Mouse (Mus musculus) intestine, embryonic 15.5 days (tissue): ENCODE measurements around the gene Tstd1. TPM values are rescaled to one million over a fixed set of nuclear protein-coding genes. Genes with fewer than 3 reads are reported as not detected.

ENCODE experiments used
- ATAC-seq: fragments of 200-750 bp; cut with Nextera tagmentation; 2 replicates; pipeline ENCODE4 v1.8.0; 2017; ENCODE audit warnings: moderate TSS enrichment, moderate library complexity
- H3K27ac ChIP-seq: fragments of 300-500 bp; sonication (generic); 2 replicates; pipeline ENCODE4 v1.5.1; 2015; ENCODE audit warnings: mild to moderate bottlenecking, inconsistent platforms
- H3K27me3 ChIP-seq: fragments of 300-500 bp; sonication (generic); replicated peaks from 2 replicates; pipeline ENCODE4 v1.6.1; 2015; ENCODE audit warnings: inconsistent platforms
- H3K36me3 ChIP-seq: fragments of 300-500 bp; sonication (generic); 2 replicates; pipeline ENCODE4 v1.6.1; 2015; ENCODE audit warnings: inconsistent platforms
- H3K4me1 ChIP-seq: fragments of 300-500 bp; sonication (generic); replicated peaks from 2 replicates; pipeline ENCODE4 v1.6.1; 2015; ENCODE audit warnings: inconsistent platforms
- H3K4me2 ChIP-seq: fragments of 300-500 bp; sonication (generic); replicated peaks from 2 replicates; pipeline ENCODE4 v1.6.1; 2015; ENCODE audit warnings: mild to moderate bottlenecking, inconsistent platforms
- H3K4me3 ChIP-seq: fragments of 300-500 bp; sonication (generic); replicated peaks from 2 replicates; pipeline ENCODE4 v1.5.1; 2015; ENCODE audit warnings: inconsistent platforms
- H3K9ac ChIP-seq: fragments of 300-500 bp; sonication (generic); 2 replicates; pipeline ENCODE4 v1.6.1; 2015; ENCODE audit warnings: inconsistent platforms
- H3K9me3 ChIP-seq: fragments of 300-500 bp; sonication (generic); 2 replicates; pipeline ENCODE4 v1.6.1; 2016; ENCODE audit warnings: inconsistent platforms
- WGBS: fragments of 180-500 bp; shearing (Covaris S2); methylation state at CpG from one replicate; pipeline ENCODE4 v1.1.7; 2015; 5-methylcytosine and 5-hydroxymethylcytosine counted together
- polyA plus RNA-seq: library from polyadenylated mRNA; unstranded; fragments of >200 nt; fragmentation: Nextera tagmentation; extraction: Ambion mirVana; gene quantifications from 2 replicates; pipeline ENCODE4 v1.2.1, GENCODE M21; 2015

The Tstd1 gene
- polyA plus RNA-seq, 1 experiment from 2014 or later, result 3.8 TPM

GRCm38 (mm10) chr1:171440025-171440725 lies 21.5 kb downstream of the Tstd1 start:
- Histone ChIP-seq H3K27ac (peak overlapping the region; percentile 86), H3K9ac (peak overlapping the region; percentile 17; the same call in 1 of the 2 replicates), H3K4me3 (peak overlapping the region; percentile 58), H3K27me3 (no peaks in the 10 kb centered on the region), H3K4me2 (peak overlapping the region; percentile 69), H3K9me3 (no peaks in the 10 kb centered on the region), H3K36me3 (no peaks in the 10 kb centered on the region), H3K4me1 (peaks cover 24% of the 10 kb centered on the region)
- ATAC-seq, result no peak
- WGBS, result 20% methylated on average over 9 of the region's 9 CpGs

GRCm38 (mm10) chr1:171441466-171442412 lies 23.1 kb downstream of the Tstd1 start:
- 31% methylated on average over 7 of the region's 7 CpGs for WGBS
- Histone ChIP-seq H3K27me3 (no peaks in the 10 kb centered on the region), H3K9ac (no peak overlapping the region), H3K4me3 (peak overlapping the region; percentile 15), H3K9me3 (no peaks in the 10 kb centered on the region), H3K4me1 (peaks cover 19% of the 10 kb centered on the region), H3K36me3 (no peaks in the 10 kb centered on the region), H3K27ac (peak overlapping the region; percentile 86), H3K4me2 (peak overlapping the region; percentile 69)
- ATAC-seq, result peak; percentile 68

GRCm38 (mm10) chr1:171442413-171442760 lies 23.7 kb downstream of the Tstd1 start:
- Histone ChIP-seq H3K27ac (peak overlapping the region; percentile 86), H3K9ac (no peak overlapping the region), H3K4me2 (peak overlapping the region; percentile 69), H3K4me1 (peaks cover 21% of the 10 kb centered on the region), H3K9me3 (no peaks in the 10 kb centered on the region), H3K4me3 (peak overlapping the region; percentile 15), H3K27me3 (no peaks in the 10 kb centered on the region), H3K36me3 (no peaks in the 10 kb centered on the region)
- WGBS, result 55% methylated on average over 8 of the region's 8 CpGs
- no peak for ATAC-seq

- Histone ChIP-seq H3K36me3 (no peaks in the 10 kb centered on the region), H3K4me3 (no peak overlapping the region), H3K4me1 (peaks cover 25% of the 10 kb centered on the region), H3K9ac (no peak overlapping the region), H3K27me3 (no peaks in the 10 kb centered on the region), H3K4me2 (no peak overlapping the region), H3K9me3 (no peaks in the 10 kb centered on the region), H3K27ac (no peak overlapping the region)
- 70% methylated on average over 5 of the region's 5 CpGs for WGBS
- ATAC-seq, result no peak
Observed at GRCm38 (mm10) chr1:171445050-171445449, 26.4 kb downstream of the Tstd1 start.

GRCm38 (mm10) chr1:171446854-171447253 lies 28.2 kb downstream of the Tstd1 start:
- H3K9ac ChIP-seq, result no peak overlapping the region
- WGBS, result 51% methylated on average over 7 of the region's 7 CpGs
- no peaks in the 10 kb centered on the region for H3K36me3 ChIP-seq
- ATAC-seq, result no peak
- no peak overlapping the region for H3K27ac ChIP-seq
- peaks cover 14% of the 10 kb centered on the region for H3K4me1 ChIP-seq
- H3K27me3 ChIP-seq, result no peaks in the 10 kb centered on the region
- H3K4me2 ChIP-seq, result no peak overlapping the region
- H3K4me3 ChIP-seq, result no peak overlapping the region
- H3K9me3 ChIP-seq, result no peaks in the 10 kb centered on the region

GRCm38 (mm10) chr1:171447692-171448091 lies 29.0 kb downstream of the Tstd1 start:
- no peak overlapping the region for H3K9ac ChIP-seq
- no peaks in the 10 kb centered on the region for H3K27me3 ChIP-seq
- no peak overlapping the region for H3K27ac ChIP-seq
- H3K4me2 ChIP-seq, result peak overlapping the region; percentile 32; the same call in 1 of the 2 replicates
- WGBS, result 23% methylated on average over 10 of the region's 10 CpGs
- no peaks in the 10 kb centered on the region for H3K36me3 ChIP-seq
- H3K9me3 ChIP-seq, result no peaks in the 10 kb centered on the region
- H3K4me3 ChIP-seq, result no peak overlapping the region
- no peak for ATAC-seq
- peaks cover 12% of the 10 kb centered on the region for H3K4me1 ChIP-seq

- Histone ChIP-seq H3K27me3 (no peaks in the 10 kb centered on the region), H3K4me1 (peaks cover 11% of the 10 kb centered on the region), H3K9ac (no peak overlapping the region), H3K4me2 (no peak overlapping the region), H3K9me3 (no peaks in the 10 kb centered on the region), H3K36me3 (no peaks in the 10 kb centered on the region), H3K27ac (no peak overlapping the region), H3K4me3 (no peak overlapping the region)
- 79% methylated on average over 11 of the region's 11 CpGs for WGBS
- no peak for ATAC-seq
Observed at GRCm38 (mm10) chr1:171450062-171450461, 31.4 kb downstream of the Tstd1 start.

- 63% methylated on average over 10 of the region's 10 CpGs for WGBS
- H3K9me3 ChIP-seq, result no peaks in the 10 kb centered on the region
- no peak overlapping the region for H3K27ac ChIP-seq
- H3K9ac ChIP-seq, result no peak overlapping the region
- H3K4me2 ChIP-seq, result no peak overlapping the region
- no peaks in the 10 kb centered on the region for H3K36me3 ChIP-seq
- H3K27me3 ChIP-seq, result no peaks in the 10 kb centered on the region
- ATAC-seq, result no peak
- no peak overlapping the region for H3K4me3 ChIP-seq
- peaks cover 11% of the 10 kb centered on the region for H3K4me1 ChIP-seq
Observed at GRCm38 (mm10) chr1:171451001-171451400, 32.3 kb downstream of the Tstd1 start.

GRCm38 (mm10) chr1:171452522-171452921 lies 33.9 kb downstream of the Tstd1 start:
- Histone ChIP-seq H3K4me1 (peaks cover 7% of the 10 kb centered on the region), H3K4me2 (no peak overlapping the region), H3K9me3 (no peaks in the 10 kb centered on the region), H3K9ac (no peak overlapping the region), H3K27me3 (no peaks in the 10 kb centered on the region), H3K4me3 (no peak overlapping the region), H3K27ac (no peak overlapping the region), H3K36me3 (no peaks in the 10 kb centered on the region)
- 60% methylated on average over 5 of the region's 5 CpGs for WGBS
- no peak for ATAC-seq

GRCm38 (mm10) chr1:171452923-171453322 lies 34.3 kb downstream of the Tstd1 start:
- no peak overlapping the region for H3K27ac ChIP-seq
- H3K9ac ChIP-seq, result no peak overlapping the region
- no peaks in the 10 kb centered on the region for H3K27me3 ChIP-seq
- ATAC-seq, result no peak
- 0 out of 2 replicates have a peak, but pooled peaks cover 3% of the 10 kb centered on the region for H3K4me1 ChIP-seq
- no peaks in the 10 kb centered on the region for H3K9me3 ChIP-seq
- H3K4me2 ChIP-seq, result no peak overlapping the region
- no peaks in the 10 kb centered on the region for H3K36me3 ChIP-seq
- WGBS, result 73% methylated on average over 5 of the region's 5 CpGs
- no peak overlapping the region for H3K4me3 ChIP-seq

GRCm38 (mm10) chr1:171454926-171455325 lies 36.3 kb downstream of the Tstd1 start:
- 81% methylated on average over 6 of the region's 6 CpGs for WGBS
- H3K27me3 ChIP-seq, result no peaks in the 10 kb centered on the region
- 0 out of 2 replicates have a peak, but pooled peaks cover 3% of the 10 kb centered on the region for H3K4me1 ChIP-seq
- no peaks in the 10 kb centered on the region for H3K36me3 ChIP-seq
- no peak overlapping the region for H3K4me2 ChIP-seq
- H3K9ac ChIP-seq, result no peak overlapping the region
- no peak overlapping the region for H3K27ac ChIP-seq
- no peak for ATAC-seq
- no peaks in the 10 kb centered on the region for H3K9me3 ChIP-seq
- no peak overlapping the region for H3K4me3 ChIP-seq

GRCm38 (mm10) chr1:171457568-171457967 lies 38.9 kb downstream of the Tstd1 start:
- H3K27ac ChIP-seq, result no peak overlapping the region
- no peaks in the 10 kb centered on the region for H3K27me3 ChIP-seq
- H3K4me2 ChIP-seq, result no peak overlapping the region
- 0 out of 2 replicates have a peak, but pooled peaks cover 3% of the 10 kb centered on the region for H3K4me1 ChIP-seq
- H3K36me3 ChIP-seq, result peaks cover 5% of the 10 kb centered on the region
- ATAC-seq, result no peak
- no peak overlapping the region for H3K4me3 ChIP-seq
- H3K9ac ChIP-seq, result no peak overlapping the region
- 97% methylated on average over 1 of the region's 1 CpGs for WGBS
- no peaks in the 10 kb centered on the region for H3K9me3 ChIP-seq
